Mouse (Mus musculus): Measurements from ENCODE around the gene Ogn. TPM values are rescaled to one million over a fixed set of nuclear protein-coding genes. Genes with fewer than 3 reads are reported as not detected.

The Ogn gene
- total RNA-seq (2023), result under 1 TPM in 1 of 2 experiments, not detected in 1; 0.15 TPM

GRCm38 (mm10) chr13:49607714-49608113 is at the start of gene Ogn:
Gene Ogn, plus strand, starts transcription at chr13:49608046.

GRCm38 (mm10) chr13:49581541-49582530 is 26.0 kb upstream of the Ogn start, which contains the start of gene Omd:
Gene Omd, plus strand, starts transcription at chr13:49582462.

GRCm38 (mm10) chr13:49652481-49653179 is 44.8 kb downstream of the Ogn start, which contains the start of the genes Cenpp and Nol8:
Gene Cenpp, minus strand, starts transcription at chr13:49652785.
Gene Nol8, plus strand, starts transcription at chr13:49653078.

Other genes with a start within 250 kb of the Ogn start
- gene Ippk, start 186.8 kb upstream of the Ogn start, total RNA-seq (2023), result 1 to 10 TPM; 4.6 to 5.1 TPM
- 1 to 10 TPM in 1 of 2 experiments, under 1 TPM in 1; 0.88 to 1.0 TPM for gene Tes3-ps, start 114.7 kb upstream of the Ogn start, total RNA-seq (2023)
- not detected for gene Ecm2, start 103.2 kb upstream of the Ogn start, total RNA-seq (2023)
- gene Aspn, start 63.6 kb upstream of the Ogn start, total RNA-seq (2023), result not detected
- gene Omd, start 25.6 kb upstream of the Ogn start, total RNA-seq (2023), result under 1 TPM in 1 of 2 experiments, not detected in 1; 0.53 TPM
- 1 to 10 TPM; 8.5 to 9.5 TPM for gene Cenpp, start 44.7 kb downstream of the Ogn start, total RNA-seq (2023)
- gene Nol8, start 45.0 kb downstream of the Ogn start, total RNA-seq (2023), result 1 to 10 TPM; 7.2 to 8.6 TPM
- gene Iars, start 74.1 kb downstream of the Ogn start, total RNA-seq (2023), result 10 to 100 TPM; 34.4 to 37.9 TPM
- not detected for gene Gm30302, start 191.0 kb downstream of the Ogn start, total RNA-seq (2023)

All from neutrophil, adult 83 days (primary cell).